Mouse (Mus musculus) gastrocnemius, adult 8-10 months (tissue): ENCODE measurements around the gene Ccne1. TPM values are rescaled to one million over a fixed set of nuclear protein-coding genes. Genes with fewer than 3 reads are reported as not detected.

Source experiments
- DNase-seq, 2 experiments: peaks; one replicate each; pipeline ENCODE4 v3.0.0; 2022; ENCODE audit warnings: low spot score in 2 of 2
- total RNA-seq, 4 experiments: library from RNA; stranded (reverse); gene quantifications; 2 replicates each; pipeline ENCODE4 v1.2.4; 2022

Ccne1 gene
- total RNA-seq, 4 experiments from 2014 or later = 0.13 to 1.1 (median 0.23) TPM

DNA sequence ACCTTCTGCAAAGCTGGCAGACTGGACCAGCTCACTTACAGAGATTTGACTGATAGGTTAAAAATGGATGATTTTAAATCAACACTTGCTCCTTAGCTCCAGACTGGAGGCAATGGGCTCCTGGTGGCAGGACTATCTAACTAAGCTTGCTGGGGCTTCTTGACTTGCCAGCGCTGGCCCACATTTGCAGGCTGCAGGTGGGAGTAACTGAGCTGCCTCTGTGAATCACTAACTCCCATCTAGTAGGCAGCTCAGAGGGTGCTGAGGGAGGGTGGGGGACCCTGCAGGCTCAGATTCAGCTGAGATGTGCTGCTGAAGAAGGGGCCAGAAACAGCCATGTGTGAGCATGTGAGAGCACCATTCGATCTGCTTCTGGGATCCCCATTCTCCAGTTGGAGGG is 51.3 kb downstream of the Ccne1 start:
- DNase-seq = no peak

DNA sequence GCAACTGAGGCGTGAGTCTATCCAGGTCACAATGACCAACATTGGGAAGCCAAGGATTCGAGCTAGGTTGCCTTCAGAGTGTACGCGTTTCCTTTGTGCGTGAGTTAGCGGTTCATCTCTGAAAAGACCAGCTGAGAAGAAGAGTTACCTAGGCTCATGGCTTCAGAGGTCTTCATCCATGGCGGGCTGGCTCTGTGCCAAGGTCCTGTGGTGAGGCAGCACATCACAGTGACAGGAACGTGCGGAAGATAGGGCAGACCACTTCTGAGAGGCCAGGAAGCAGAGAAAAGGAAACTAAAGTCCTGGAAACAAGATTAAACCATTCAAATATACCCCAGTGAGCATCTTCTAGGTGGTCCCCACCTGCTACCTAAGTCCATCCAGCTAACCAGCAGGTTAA is 53.1 kb downstream of the Ccne1 start:
- no peak for DNase-seq

Other genes starting within 250 kb of the Ccne1 start
- 10 to 100 TPM; 24.3 to 38.8 (median 31.9) TPM for gene Uri1, start 84.0 kb downstream of the Ccne1 start, total RNA-seq
- gene 1600014C10Rik, start 75.7 kb upstream of the Ccne1 start, total RNA-seq = 10 to 100 TPM; 25.9 to 32.4 (median 27.0) TPM
- 1 to 10 TPM; 4.7 to 7.9 (median 6.4) TPM for gene Plekhf1, start 120.5 kb upstream of the Ccne1 start, total RNA-seq
- 1 to 10 TPM; 6.2 to 7.5 (median 7.3) TPM for gene Pop4, start 163.9 kb upstream of the Ccne1 start, total RNA-seq